Mouse (Mus musculus) forebrain, embryonic 11.5 days (tissue): ENCODE results near the gene Zfand3. TPM values are rescaled to one million over a fixed set of nuclear protein-coding genes. Genes with fewer than 3 reads are reported as not detected.

ENCODE experiments used
- ATAC-seq: fragments of 200-750 bp; cut with Nextera tagmentation; replicated peaks from 2 replicates; pipeline ENCODE4 v1.8.0; 2017; ENCODE audit warnings: moderate TSS enrichment; ENCODE audit not compliant: low FRiP score
- DNase-seq: peaks from one replicate; pipeline ENCODE4 v3.0.0-alpha.2; 2017; ENCODE audit warnings: low spot score
- H3K27ac ChIP-seq: fragments of 300-500 bp; sonication (generic); 2 replicates; pipeline ENCODE4 v1.5.1; 2014; ENCODE audit warnings: low read depth, low read length
- H3K27me3 ChIP-seq: fragments of 300-500 bp; sonication (generic); 2 replicates; pipeline ENCODE4 v1.6.1; 2014; ENCODE audit warnings: mild to moderate bottlenecking, low read length, mixed read lengths; ENCODE audit not compliant: control insufficient read depth, insufficient read depth
- H3K36me3 ChIP-seq: fragments of 300-500 bp; sonication (generic); 2 replicates; pipeline ENCODE4 v1.6.1; 2014; ENCODE audit warnings: mild to moderate bottlenecking, low read length, moderate library complexity, mixed read lengths; ENCODE audit not compliant: control insufficient read depth, insufficient read depth
- H3K4me1 ChIP-seq: fragments of 300-500 bp; sonication (generic); replicated peaks from 2 replicates; pipeline ENCODE4 v1.6.1; 2014; ENCODE audit warnings: low read length, mixed read lengths; ENCODE audit not compliant: control insufficient read depth, insufficient read depth
- H3K4me2 ChIP-seq: fragments of 300-500 bp; sonication (generic); 2 replicates; pipeline ENCODE4 v1.6.1; 2014; ENCODE audit warnings: low read depth, mild to moderate bottlenecking, low read length, moderate library complexity, mixed read lengths; ENCODE audit not compliant: severe bottlenecking
- H3K4me3 ChIP-seq: fragments of 300-500 bp; sonication (generic); 2 replicates; pipeline ENCODE4 v1.5.1; 2014; ENCODE audit warnings: low read depth, low read length
- H3K9ac ChIP-seq: fragments of 300-500 bp; sonication (generic); 2 replicates; pipeline ENCODE4 v1.6.1; 2014; ENCODE audit warnings: low read length
- H3K9me3 ChIP-seq: fragments of 300-500 bp; sonication (generic); 2 replicates; pipeline ENCODE4 v1.6.1; 2016; ENCODE audit warnings: low read length, mixed read lengths; ENCODE audit not compliant: control insufficient read depth
- WGBS: fragments of 180-500 bp; shearing (Covaris S2); extraction: QIAGEN DNeasy Blood & Tissue Kit; methylation state at CpG from one replicate; pipeline ENCODE4 v1.1.7; 2014; 5-methylcytosine and 5-hydroxymethylcytosine counted together
- polyA plus RNA-seq: library from polyadenylated mRNA; unstranded; fragments of >200 nt; fragmentation: Nextera tagmentation; extraction: Ambion mirVana; gene quantifications from 2 replicates; pipeline ENCODE4 v1.2.1, GENCODE M21; 2014

Zfand3 gene
- polyA plus RNA-seq, 1 experiment from 2014 or later: 55.8 TPM

DNA sequence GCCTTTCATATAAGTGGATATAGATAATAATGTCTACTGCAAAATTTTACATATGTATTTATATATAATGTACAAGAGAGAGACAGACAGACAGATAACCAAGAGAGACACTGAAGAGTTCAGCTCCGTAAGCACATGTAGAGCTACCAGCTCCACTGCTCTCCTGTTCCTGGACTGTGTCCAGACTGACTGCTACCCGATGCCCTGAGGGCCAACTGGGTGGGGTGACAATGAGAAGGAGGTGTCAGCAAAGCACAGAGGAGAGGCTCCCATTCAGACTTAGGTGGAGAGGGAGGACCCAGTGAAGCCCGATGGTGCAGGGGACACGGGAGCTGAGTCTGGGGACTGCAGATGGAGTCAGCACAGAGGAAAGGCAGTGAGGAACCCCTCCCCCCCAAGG, 25.5 kb upstream of the Zfand3 start:
- H3K9ac ChIP-seq: no peak overlapping the region
- H3K36me3 ChIP-seq: no peaks in the 10 kb centered on the region
- no peaks in the 10 kb centered on the region for H3K27me3 ChIP-seq
- DNase-seq (no peak), ATAC-seq (no peak)
- H3K4me2 ChIP-seq: no peak overlapping the region
- no peak overlapping the region for H3K4me3 ChIP-seq
- 72% methylated on average over 4 of the region's 4 CpGs for WGBS
- H3K4me1 ChIP-seq: no peaks in the 10 kb centered on the region
- H3K27ac ChIP-seq: no peak overlapping the region
- H3K9me3 ChIP-seq: no peaks in the 10 kb centered on the region

DNA sequence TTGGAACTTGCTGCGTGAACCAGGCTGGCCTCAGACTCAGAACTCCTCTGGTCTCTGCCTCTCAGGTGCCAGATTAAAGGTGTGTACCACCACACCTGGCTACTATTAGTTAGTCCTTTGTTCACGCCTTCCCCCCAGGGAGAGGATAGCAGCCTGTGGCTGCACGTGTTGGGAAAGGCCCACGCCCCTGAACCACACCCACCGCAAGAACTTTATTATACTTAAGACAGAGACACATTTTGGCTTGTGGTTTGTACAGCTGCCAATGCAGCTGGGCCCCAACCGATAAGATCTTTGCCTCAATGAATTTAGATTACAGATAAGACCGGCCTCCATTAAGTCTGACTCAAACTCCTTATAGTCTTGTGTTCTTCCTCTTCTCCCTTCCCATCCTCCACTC, 24.7 kb upstream of the Zfand3 start:
- H3K27ac ChIP-seq: no peak overlapping the region
- H3K4me2 ChIP-seq: no peak overlapping the region
- no peaks in the 10 kb centered on the region for H3K4me1 ChIP-seq
- no peaks in the 10 kb centered on the region for H3K27me3 ChIP-seq
- ATAC-seq (no peak), DNase-seq (no peak)
- no peaks in the 10 kb centered on the region for H3K36me3 ChIP-seq
- 89% methylated on average over 7 of the region's 7 CpGs for WGBS
- H3K9me3 ChIP-seq: no peaks in the 10 kb centered on the region
- no peak overlapping the region for H3K9ac ChIP-seq
- no peak overlapping the region for H3K4me3 ChIP-seq

DNA sequence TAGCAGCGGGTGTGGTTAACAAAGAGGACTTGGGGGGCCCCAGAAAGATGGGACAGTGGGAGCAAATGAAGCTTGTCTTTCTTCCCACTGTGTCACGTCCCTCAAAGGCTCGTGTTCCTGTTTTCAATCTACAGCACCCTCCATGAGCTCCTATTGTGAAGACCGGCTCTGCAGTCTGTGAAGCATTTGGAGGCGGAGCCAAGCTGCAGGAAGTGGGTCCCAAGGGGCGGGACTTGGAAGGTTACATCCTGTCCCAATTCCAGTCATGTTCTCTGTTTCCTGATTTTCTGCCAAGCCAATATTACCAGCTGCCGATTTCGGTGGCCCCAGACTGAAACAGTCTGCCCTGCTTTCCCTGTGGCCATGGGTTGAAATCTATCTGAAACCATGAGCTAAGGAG, 23.0 kb upstream of the Zfand3 start:
- Histone ChIP-seq H3K27ac (no peak overlapping the region), H3K36me3 (no peaks in the 10 kb centered on the region), H3K4me3 (no peak overlapping the region), H3K4me1 (no peaks in the 10 kb centered on the region), H3K9me3 (no peaks in the 10 kb centered on the region), H3K4me2 (no peak overlapping the region), H3K27me3 (no peaks in the 10 kb centered on the region), H3K9ac (no peak overlapping the region)
- ATAC-seq (no peak), DNase-seq (peak; percentile 62)
- WGBS: 64% methylated on average over 8 of the region's 8 CpGs

DNA sequence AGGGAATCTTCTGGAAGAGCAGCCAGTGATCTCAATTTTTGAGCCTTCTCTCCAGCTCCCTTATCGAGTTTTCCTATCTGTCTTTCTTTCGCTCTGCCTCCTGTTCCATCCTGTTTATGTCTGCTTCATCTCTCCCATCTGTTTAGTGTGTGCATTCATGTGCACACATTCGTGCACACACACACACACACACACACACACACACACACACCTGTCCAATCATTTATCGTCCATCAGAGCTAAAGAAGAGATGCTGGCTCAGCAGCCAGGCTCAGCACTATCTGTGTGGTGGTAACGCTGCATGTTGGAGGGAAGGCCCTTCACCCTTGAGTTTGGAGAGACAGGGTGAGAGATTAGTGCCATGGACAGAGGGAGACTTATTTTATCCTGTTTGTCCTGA, 21.3 kb upstream of the Zfand3 start:
- WGBS: 87% methylated on average over 5 of the region's 5 CpGs
- no peak overlapping the region for H3K9ac ChIP-seq
- H3K4me2 ChIP-seq: no peak overlapping the region
- no peaks in the 10 kb centered on the region for H3K9me3 ChIP-seq
- no peaks in the 10 kb centered on the region for H3K27me3 ChIP-seq
- DNase-seq (no peak), ATAC-seq (no peak)
- no peak overlapping the region for H3K27ac ChIP-seq
- H3K36me3 ChIP-seq: no peaks in the 10 kb centered on the region
- H3K4me1 ChIP-seq: no peaks in the 10 kb centered on the region
- H3K4me3 ChIP-seq: no peak overlapping the region

DNA sequence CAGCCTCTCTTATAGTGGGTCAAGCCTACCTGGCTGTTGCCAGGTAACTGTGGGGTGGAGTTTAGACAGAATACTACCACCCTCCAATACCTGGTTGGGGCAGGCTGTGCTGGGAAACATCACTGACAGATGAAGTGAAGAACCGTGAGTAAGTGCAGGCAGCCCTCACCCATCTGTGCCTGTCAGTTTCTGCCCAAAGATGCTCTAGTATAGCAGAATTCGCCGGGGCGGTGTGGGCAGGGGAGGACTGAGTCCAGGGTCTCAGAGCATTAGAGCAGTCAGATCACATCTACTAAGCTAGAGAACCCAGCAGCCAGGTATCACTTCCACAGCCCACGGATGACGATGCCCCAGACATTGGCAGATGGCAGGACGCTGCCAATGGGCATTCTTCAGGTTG, 19.6 kb upstream of the Zfand3 start:
- ATAC-seq (no peak), DNase-seq (no peak)
- Histone ChIP-seq H3K27ac (no peak overlapping the region), H3K9me3 (no peaks in the 10 kb centered on the region; the same call in 1 of the 2 replicates), H3K9ac (no peak overlapping the region), H3K27me3 (no peaks in the 10 kb centered on the region), H3K36me3 (no peaks in the 10 kb centered on the region), H3K4me2 (no peak overlapping the region), H3K4me3 (no peak overlapping the region), H3K4me1 (no peaks in the 10 kb centered on the region)
- 89% methylated on average over 7 of the region's 7 CpGs for WGBS

DNA sequence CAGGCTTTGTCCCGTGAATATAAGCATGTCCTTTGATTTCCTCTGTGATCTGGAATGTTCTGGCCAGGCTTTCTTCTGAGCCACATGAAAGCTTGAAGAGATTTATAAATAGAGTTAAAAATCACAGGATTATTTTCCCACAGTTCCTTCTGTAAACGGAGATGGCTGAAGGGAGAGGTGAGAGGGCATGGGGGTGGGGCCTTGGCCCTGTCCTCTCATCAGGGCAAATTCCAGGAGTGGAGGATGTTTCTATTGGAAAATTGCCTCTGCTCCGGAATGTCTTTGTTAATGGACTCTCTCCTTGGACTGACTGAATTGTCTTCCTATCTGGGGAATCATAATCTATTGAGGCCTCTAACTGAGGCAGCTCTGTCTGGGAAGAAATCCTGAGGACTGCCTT, 19.0 kb upstream of the Zfand3 start:
- H3K4me3 ChIP-seq: no peak overlapping the region
- H3K4me1 ChIP-seq: no peaks in the 10 kb centered on the region
- no peaks in the 10 kb centered on the region; the same call in 1 of the 2 replicates for H3K9me3 ChIP-seq
- DNase-seq: no peak
- no peaks in the 10 kb centered on the region for H3K27me3 ChIP-seq
- no peaks in the 10 kb centered on the region for H3K36me3 ChIP-seq
- no peak overlapping the region for H3K4me2 ChIP-seq
- H3K9ac ChIP-seq: no peak overlapping the region
- 41% methylated on average over 3 of the region's 3 CpGs for WGBS
- ATAC-seq: no peak
- H3K27ac ChIP-seq: no peak overlapping the region

DNA sequence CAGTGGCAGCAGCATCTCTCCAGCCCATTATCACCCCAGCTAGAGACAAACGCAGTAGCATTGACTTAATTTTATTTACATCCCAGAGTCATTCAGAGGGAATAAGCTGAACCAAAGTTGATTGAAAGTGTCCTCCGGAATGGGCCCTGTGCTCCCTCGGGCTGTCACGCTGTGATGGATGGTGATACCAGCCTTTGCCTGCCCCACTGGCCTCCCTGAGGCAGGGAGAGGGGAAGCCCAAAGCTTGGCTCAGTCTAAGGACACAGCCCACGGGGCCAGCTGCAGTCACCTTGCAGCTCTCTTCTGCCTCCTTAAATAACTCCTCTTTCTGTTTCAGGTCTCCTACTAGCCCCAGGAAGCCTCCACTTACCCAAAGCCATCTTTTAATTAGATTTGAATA, 16.4 kb upstream of the Zfand3 start:
- ATAC-seq: no peak
- Histone ChIP-seq H3K4me3 (no peak overlapping the region), H3K36me3 (no peaks in the 10 kb centered on the region), H3K9ac (no peak overlapping the region), H3K4me1 (no peaks in the 10 kb centered on the region), H3K4me2 (no peak overlapping the region), H3K27ac (no peak overlapping the region), H3K27me3 (no peaks in the 10 kb centered on the region), H3K9me3 (no peaks in the 10 kb centered on the region; the same call in 1 of the 2 replicates)
- no peak for DNase-seq
- 80% methylated on average over 5 of the region's 5 CpGs for WGBS

DNA sequence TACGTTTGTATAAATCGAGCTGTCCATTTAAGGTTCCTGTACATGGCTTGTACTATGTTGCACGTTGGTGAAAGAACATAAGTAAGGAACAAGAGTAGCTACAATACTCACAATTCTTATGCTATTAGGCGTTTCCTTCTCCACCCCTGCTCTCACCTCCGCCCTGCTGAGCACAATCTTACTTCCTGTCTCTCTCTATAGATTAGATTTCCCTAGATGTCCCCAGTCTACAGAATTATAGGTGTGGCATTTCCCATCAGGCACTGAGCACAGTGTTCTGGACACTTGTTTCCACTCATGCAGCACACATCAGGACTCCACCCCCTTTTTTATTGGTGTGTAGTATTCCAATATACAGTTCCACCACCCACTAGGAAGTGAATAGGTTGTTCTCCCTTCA, 14.9 kb upstream of the Zfand3 start:
- DNase-seq: no peak
- Histone ChIP-seq H3K4me1 (no peaks in the 10 kb centered on the region), H3K4me3 (no peak overlapping the region), H3K4me2 (no peak overlapping the region), H3K36me3 (no peaks in the 10 kb centered on the region), H3K9ac (no peak overlapping the region), H3K27ac (no peak overlapping the region), H3K27me3 (no peaks in the 10 kb centered on the region), H3K9me3 (no peaks in the 10 kb centered on the region; the same call in 1 of the 2 replicates)
- 89% methylated on average over 5 of the region's 5 CpGs for WGBS
- no peak for ATAC-seq

DNA sequence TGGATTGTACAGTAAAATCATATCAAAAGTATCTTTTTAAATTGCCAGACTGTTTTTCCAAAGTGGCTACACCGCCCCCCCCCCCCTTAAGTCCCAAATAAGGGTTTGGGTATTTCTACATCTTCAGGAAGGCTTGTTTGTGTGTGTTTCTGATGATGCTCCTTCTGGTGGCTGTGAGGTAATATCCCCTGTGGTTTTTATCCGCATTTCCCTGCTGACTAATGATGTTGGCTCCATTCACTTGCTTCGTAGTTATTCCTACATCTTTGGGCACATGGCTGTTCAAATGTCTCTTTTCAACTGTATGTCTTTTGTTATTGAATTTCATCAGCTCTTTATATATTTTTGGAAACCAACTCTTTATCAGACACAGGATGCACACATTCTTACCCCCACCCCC, 14.4 kb upstream of the Zfand3 start:
- Histone ChIP-seq H3K4me2 (no peak overlapping the region), H3K36me3 (no peaks in the 10 kb centered on the region), H3K9ac (no peak overlapping the region), H3K27ac (no peak overlapping the region), H3K4me1 (no peaks in the 10 kb centered on the region), H3K4me3 (no peak overlapping the region), H3K9me3 (no peaks in the 10 kb centered on the region; the same call in 1 of the 2 replicates), H3K27me3 (no peaks in the 10 kb centered on the region)
- ATAC-seq (no peak), DNase-seq (no peak)
- 96% methylated on average over 3 of the region's 3 CpGs for WGBS
